Mouse (Mus musculus) CH12.LX (cell line): ENCODE results near the gene Micu1. TPM values are rescaled to one million over a fixed set of nuclear protein-coding genes. Genes with fewer than 3 reads are reported as not detected.

Source experiments
- DNase-seq: peaks from one replicate; pipeline ENCODE4 v3.0.0-alpha.2; 2013; ENCODE audit errors: extremely low read depth
- H3K27ac ChIP-seq: 2 replicates; pipeline ENCODE4 v1.5.1; 2012; ENCODE audit warnings: low read depth, mild to moderate bottlenecking, control low read depth, moderate library complexity; ENCODE audit not compliant: insufficient read depth
- H3K27me3 ChIP-seq: replicated peaks from 2 replicates; pipeline ENCODE3; 2012; ENCODE audit warnings: inconsistent platforms
- H3K36me3 ChIP-seq, 2 experiments: replicated peaks in 1 of 2; 2 replicates each; pipeline versions ENCODE3 to v1.6.1; 2012; ENCODE audit warnings: inconsistent platforms in 1 of 2, low read length in 1 of 2, mild to moderate bottlenecking in 1 of 2, mixed read lengths in 1 of 2, moderate library complexity in 1 of 2; ENCODE audit not compliant: control insufficient read depth in 1 of 2, insufficient read depth in 1 of 2
- H3K4me1 ChIP-seq, 2 experiments: 2 replicates each; pipeline ENCODE4 v1.6.1; 2012; ENCODE audit warnings: inconsistent platforms in 1 of 2, moderate library complexity in 1 of 2; ENCODE audit not compliant: insufficient read depth in 2 of 2, control insufficient read depth in 1 of 2
- H3K4me2 ChIP-seq: 2 replicates; pipeline ENCODE4 v1.6.1; 2012; ENCODE audit warnings: low read depth, mild to moderate bottlenecking, control low read depth; ENCODE audit not compliant: poor library complexity, insufficient read depth, severe bottlenecking
- H3K4me3 ChIP-seq, 3 experiments: fragments of 150-350 bp in 1 of 3; sonication (generic) in 1 of 3; replicated peaks in 1 of 3; 2 replicates each; pipeline versions ENCODE3 to v1.5.1; 2011 to 2012; ENCODE audit warnings: low read depth in 2 of 3, low read length in 2 of 3, mild to moderate bottlenecking in 2 of 3, moderate library complexity in 2 of 3, control low read depth in 1 of 3, improper control_type of control experiment in 1 of 3, inconsistent platforms in 1 of 3, mixed read lengths in 1 of 3; ENCODE audit not compliant: poor library complexity in 1 of 3
- H3K79me2 ChIP-seq: replicated peaks from 2 replicates; pipeline ENCODE4 v1.6.1; 2012; ENCODE audit warnings: mild to moderate bottlenecking, moderate library complexity; ENCODE audit not compliant: control insufficient read depth, poor library complexity, insufficient read depth, severe bottlenecking; ENCODE audit errors: extremely low read depth
- H3K9ac ChIP-seq: 2 replicates; pipeline ENCODE4 v1.6.1; 2012; ENCODE audit warnings: low read depth, mild to moderate bottlenecking, control low read depth, moderate library complexity; ENCODE audit not compliant: insufficient read depth
- H3K9me3 ChIP-seq: replicated peaks from 2 replicates; pipeline ENCODE3; 2012; ENCODE audit warnings: low read length, inconsistent platforms, mixed read lengths
- CHD1 ChIP-seq: IDR thresholded peaks from 2 replicates; pipeline ENCODE4 v1.6.1; 2012; ENCODE audit warnings: low read depth, low read length, improper control_type of control experiment, inconsistent platforms
- CTCF ChIP-seq, 2 experiments: IDR thresholded peaks in 1 of 2; conservative IDR thresholded peaks in 1 of 2; 2 replicates each; pipeline ENCODE4 v1.5.1; 2011 to 2012; ENCODE audit warnings: low read depth in 2 of 2, low read length in 2 of 2, improper control_type of control experiment in 1 of 2, inconsistent platforms in 1 of 2, mild to moderate bottlenecking in 1 of 2, moderate library complexity in 1 of 2
- E2F4 ChIP-seq: IDR thresholded peaks from 2 replicates; pipeline ENCODE4 v1.6.1; 2011; ENCODE audit warnings: low read depth, low read length, improper control_type of control experiment; ENCODE audit not compliant: insufficient replicate concordance
- ELF1 ChIP-seq: IDR thresholded peaks from 2 replicates; pipeline ENCODE4 v1.6.1; 2014; ENCODE audit warnings: low read depth, mild to moderate bottlenecking, inconsistent platforms, low read length, improper control_type of control experiment
- HCFC1 ChIP-seq: IDR thresholded peaks from 2 replicates; pipeline ENCODE4 v1.6.1; 2012; ENCODE audit warnings: low read depth, mild to moderate bottlenecking, inconsistent platforms, low read length, improper control_type of control experiment
- KAT2A ChIP-seq: IDR thresholded peaks from 2 replicates; pipeline ENCODE4 v1.6.1; 2012; ENCODE audit warnings: low read length, improper control_type of control experiment, inconsistent platforms; ENCODE audit not compliant: insufficient replicate concordance
- MAFK ChIP-seq: IDR thresholded peaks from 2 replicates; pipeline ENCODE4 v1.6.1; 2011; ENCODE audit warnings: low read length, improper control_type of control experiment; ENCODE audit not compliant: insufficient replicate concordance
- MAX ChIP-seq: IDR thresholded peaks from 2 replicates; pipeline ENCODE4 v1.6.1; 2011; ENCODE audit warnings: low read length, improper control_type of control experiment
- MAZ ChIP-seq: IDR thresholded peaks from 2 replicates; pipeline ENCODE4 v1.6.1; 2012; ENCODE audit warnings: low read depth, mild to moderate bottlenecking, inconsistent platforms, low read length, improper control_type of control experiment, moderate library complexity
- MYC ChIP-seq: IDR thresholded peaks from 2 replicates; pipeline ENCODE4 v1.6.1; 2011; ENCODE audit warnings: low read depth, mild to moderate bottlenecking, improper control_type of control experiment, low read length
- PAX5 ChIP-seq: IDR thresholded peaks from 2 replicates; pipeline ENCODE4 v1.6.1; 2012; ENCODE audit warnings: low read length, inconsistent platforms, mixed read lengths
- POLR2A ChIP-seq: IDR thresholded peaks from 2 replicates; pipeline ENCODE4 v1.6.1; 2011; ENCODE audit warnings: low read depth, mild to moderate bottlenecking, improper control_type of control experiment, low read length
- POLR2AphosphoS2 ChIP-seq: IDR thresholded peaks from 2 replicates; pipeline ENCODE4 v1.6.1; 2011; ENCODE audit warnings: low read depth, low read length, improper control_type of control experiment
- RAD21 ChIP-seq: IDR thresholded peaks from 2 replicates; pipeline ENCODE4 v1.6.1; 2011; ENCODE audit warnings: low read depth, mild to moderate bottlenecking, low read length, improper control_type of control experiment, moderate library complexity
- SMC3 ChIP-seq: IDR thresholded peaks from 2 replicates; pipeline ENCODE4 v1.6.1; 2011; ENCODE audit warnings: low read depth, low read length, improper control_type of control experiment
- UBTF ChIP-seq: IDR thresholded peaks from 2 replicates; pipeline ENCODE4 v1.6.1; 2012; ENCODE audit warnings: low read depth, mild to moderate bottlenecking, inconsistent platforms, low read length, improper control_type of control experiment, moderate library complexity
- ZC3H11A ChIP-seq: IDR thresholded peaks from 2 replicates; pipeline ENCODE4 v1.6.1; 2012; ENCODE audit warnings: low read depth, mild to moderate bottlenecking, inconsistent platforms, low read length, improper control_type of control experiment
- ZKSCAN1 ChIP-seq: IDR thresholded peaks from 2 replicates; pipeline ENCODE4 v1.6.1; 2012; ENCODE audit warnings: low read depth, inconsistent platforms, low read length, improper control_type of control experiment, borderline replicate concordance
- ZNF384 ChIP-seq: IDR thresholded peaks from 2 replicates; pipeline ENCODE4 v1.6.1; 2012; ENCODE audit warnings: low read depth, low read length, improper control_type of control experiment, inconsistent platforms
- dilution Hi-C: fragments of 300-500 bp; cut with MboI; formaldehyde crosslinking; loops from 2 replicates; pipeline ENCODE4 v1.14.3; 2020; ENCODE audit warnings: low sequenced_read_pairs; ENCODE audit not compliant: extremely low pct_unique_long_range_greater_than_20kb, extremely low pct_ligation_motif_present
- in situ Hi-C: fragments of 300-500 bp; cut with MboI; formaldehyde crosslinking; loops from 3 replicates; pipeline ENCODE4 v1.14.3; 2019; ENCODE audit warnings: low sequenced_read_pairs, low pct_ligation_motif_present, low pct_unique_long_range_greater_than_20kb, mixed read lengths
- polyA plus RNA-seq: library from polyadenylated mRNA; unstranded; fragments of >175 nt; gene quantifications from 2 replicates; pipeline ENCODE4 v1.2.1, GENCODE M21; 2012; ENCODE audit warnings: low read depth; ENCODE audit not compliant: insufficient read length
- total RNA-seq, 2 experiments: library from RNA; depleted of rRNA; stranded (reverse); fragments of 300-350 nt in 1 of 2; fragments of >200 nt in 1 of 2; gene quantifications; 2 replicates each; pipeline ENCODE4 v1.2.3; 2012 to 2014

The Micu1 gene
- total and polyA plus RNA-seq, 3 experiments, result 23.1 to 37.1 (median 29.3) TPM

DNA sequence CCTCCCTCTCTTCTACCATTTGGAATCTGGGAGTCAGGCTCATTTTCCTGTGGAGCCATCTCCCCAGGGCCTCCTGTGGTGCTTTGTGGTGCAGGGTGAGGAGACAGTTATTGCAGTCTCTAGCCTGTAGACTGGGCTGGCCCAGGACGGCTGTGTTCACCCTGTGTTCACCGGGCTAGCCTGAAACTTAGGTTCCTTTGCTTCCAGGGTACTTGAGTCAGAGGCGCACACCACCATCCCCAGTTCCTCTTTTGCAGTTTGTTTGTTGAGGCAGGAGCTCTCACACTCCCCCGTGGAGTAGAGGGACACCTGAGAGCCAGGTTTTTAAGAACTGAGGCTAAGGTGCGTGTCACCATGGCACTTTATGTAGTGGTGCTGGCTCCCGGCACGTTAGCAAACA is 187.1 kb downstream of the Micu1 start:
- Histone ChIP-seq H3K4me3 (no peak overlapping the region), H3K4me2 (no peak overlapping the region), H3K9ac (no peak overlapping the region), H3K79me2 (peaks cover 35% of the 10 kb centered on the region), H3K36me3 (peaks cover 44 to 65% of the 10 kb centered on the region in 2 experiments), H3K4me1 (peaks cover 37 to 54% of the 10 kb centered on the region in 2 experiments), H3K9me3 (no peaks in the 10 kb centered on the region), H3K27ac (peak overlapping the region; percentile 2; the same call in 1 of the 2 replicates), H3K27me3 (no peaks in the 10 kb centered on the region)
- TF ChIP-seq MYC (no peak), HCFC1 (no peak), UBTF (no peak), POLR2AphosphoS2 (no peak), ZC3H11A (no peak), ZNF384 (no peak), CHD1 (no peak), CTCF (conservative IDR thresholded peaks at IDR 0.05 in 1 of 2, IDR thresholded peaks at IDR 0.05 in 1 of 2; ENCODE audit: low read depth in 2 of 2, low read length in 2 of 2) (no peak), RAD21 (no peak), E2F4 (no peak), MAFK (no peak)
- DNase-seq, result peak; percentile 50
- in situ Hi-C loops (no loop called here), dilution Hi-C loops (no loop called here)

DNA sequence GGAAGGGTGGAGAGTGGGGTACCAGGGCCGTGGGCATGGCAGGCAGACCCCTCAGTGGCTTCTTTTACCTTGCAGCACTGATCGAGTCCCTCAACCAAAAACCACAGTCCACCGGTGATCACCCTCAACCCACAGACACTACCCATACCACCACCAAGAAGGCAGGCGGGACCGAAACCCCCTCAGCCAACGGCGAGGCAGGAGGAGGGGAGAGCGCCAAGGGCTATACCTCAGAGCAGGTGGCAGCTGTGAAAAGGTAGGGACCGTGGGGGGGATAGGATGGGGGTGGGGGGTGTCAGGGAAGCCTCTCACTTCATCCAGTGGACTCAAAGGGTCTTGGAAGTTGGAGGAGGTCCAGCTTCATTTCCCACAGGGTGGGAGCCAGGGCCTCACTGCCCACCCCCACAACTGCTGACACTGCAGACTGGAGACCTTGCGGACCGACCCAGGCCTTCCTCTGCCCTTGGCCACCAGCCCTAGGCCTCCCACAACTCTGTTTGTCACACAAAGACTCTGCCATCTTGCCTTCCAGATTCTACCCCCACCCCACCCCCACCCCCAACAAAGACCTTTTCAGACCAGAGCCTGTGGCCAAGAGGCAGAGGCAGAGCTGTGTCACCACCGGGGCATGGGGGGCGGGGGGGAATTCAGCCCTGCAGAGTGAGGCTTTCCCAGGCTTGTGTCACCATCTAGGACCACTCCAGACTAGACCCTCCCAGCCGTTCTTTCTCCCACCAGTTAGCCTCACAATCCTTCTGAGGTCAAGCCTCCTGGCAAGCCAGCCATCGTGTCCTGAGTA is 187.9 kb downstream of the Micu1 start:
- dilution Hi-C loops, result no loop called here
- TF ChIP-seq CHD1, result no peak
- TF ChIP-seq RAD21, result no peak
- TF ChIP-seq MAZ, result no peak
- TF ChIP-seq MAX, result no peak
- no peak for TF ChIP-seq ELF1
- TF ChIP-seq POLR2A, result no peak
- TF ChIP-seq KAT2A, result no peak
- no peak for TF ChIP-seq ZKSCAN1
- no peak for TF ChIP-seq PAX5
- TF ChIP-seq MAFK, result no peak
- no peak for TF ChIP-seq SMC3
- no peaks in the 10 kb centered on the region for H3K27me3 ChIP-seq
- H3K4me2 ChIP-seq, result no peak overlapping the region
- peaks cover 48 to 70% of the 10 kb centered on the region in 2 experiments for H3K36me3 ChIP-seq
- H3K4me1 ChIP-seq, result peaks cover 33 to 54% of the 10 kb centered on the region in 2 experiments
- H3K9me3 ChIP-seq, result no peaks in the 10 kb centered on the region
- DNase-seq, result no peak
- peaks cover 33% of the 10 kb centered on the region for H3K79me2 ChIP-seq
- H3K9ac ChIP-seq, result no peak overlapping the region
- H3K27ac ChIP-seq, result no peak overlapping the region
- in situ Hi-C loops, result loop anchor here (10.0 kb wide), 2 partner anchors 175 to 345 kb away; no protein-coding TSS in a partner anchor
- H3K4me3 ChIP-seq, result no peak overlapping the region
